30 mouse cellular contexts compared by ENCODE assay signal in genomic region chr7:128267813-128268212, GRCm38 (mm10). TPM values are rescaled to one million over a fixed set of nuclear protein-coding genes. Genes with fewer than 3 reads are reported as not detected.
"Had no signal": no experiment of that assay in that cellular context is flagged by ENCODE, and none has a peak within 500 bp of the region (broad histone marks: within the 10 kb centered on the region; RNA-seq: fewer than 3 reads in every experiment).

No protein-coding gene starts in this region.

- H3K4me3 ChIP-seq: heart, adult 2 months; heart, embryonic 13.5 days; heart, embryonic 15.5 days; hindbrain, embryonic 13.5 days; hindbrain, embryonic 15.5 days; layer of hippocampus, adult 2 months; left cerebral cortex, adult 2 months; limb, embryonic 13.5 days; limb, embryonic 15.5 days; liver, embryonic 12.5 days had no signal

- H3K9ac ChIP-seq: heart, embryonic 13.5 days; heart, embryonic 15.5 days; hindbrain, embryonic 13.5 days; hindbrain, embryonic 15.5 days; limb, embryonic 13.5 days; limb, embryonic 15.5 days; liver, embryonic 12.5 days; liver, embryonic 14.5 days had no signal

- H3K9me3 ChIP-seq: heart, embryonic 13.5 days; heart, embryonic 15.5 days; hindbrain, embryonic 13.5 days; hindbrain, embryonic 15.5 days; limb, embryonic 13.5 days; limb, embryonic 15.5 days; liver, embryonic 12.5 days had no signal

- H3K4me2 ChIP-seq: heart, embryonic 11.5 days; heart, embryonic 13.5 days; heart, embryonic 15.5 days; hindbrain, embryonic 13.5 days; hindbrain, embryonic 15.5 days; limb, embryonic 13.5 days; limb, embryonic 15.5 days; liver, embryonic 12.5 days had no signal

- ATAC-seq: hindbrain, postnatal 0 days; intestine, embryonic 16.5 days; liver, embryonic 12.5 days had no signal

- H3K4me1 ChIP-seq: hindbrain, embryonic 13.5 days; hindbrain, embryonic 15.5 days; limb, embryonic 13.5 days; limb, embryonic 15.5 days had no signal

- H3K27me3 ChIP-seq: heart, embryonic 13.5 days; heart, embryonic 15.5 days; hindbrain, embryonic 13.5 days; hindbrain, embryonic 15.5 days; limb, embryonic 13.5 days; limb, embryonic 15.5 days had no signal

- H3K27ac ChIP-seq: heart, adult 2 months; heart, embryonic 13.5 days; heart, embryonic 15.5 days; hindbrain, embryonic 13.5 days; hindbrain, embryonic 15.5 days; hindbrain, postnatal 0 days; layer of hippocampus, adult 2 months; left cerebral cortex, adult 2 months; limb, embryonic 13.5 days; limb, embryonic 15.5 days; liver, embryonic 12.5 days; liver, embryonic 14.5 days had no signal

- DNase-seq: gastrocnemius, postnatal 25 days; heart, adult 11 months; heart, adult 2 months; heart, postnatal 14 days; heart, postnatal 36 days; kidney, postnatal 10 days; kidney, postnatal 4 days had no signal

RNA-seq across cellular contexts. Expression of gene Slc5a2, which starts 2.4 kb away (rescaled TPM):
- total RNA-seq: gastrocnemius, adult 8-10 months; gastrocnemius, postnatal 25 days; heart, adult 2 months; heart, postnatal 14 days; heart, postnatal 36 days; hematopoietic stem cell, adult 5-6 weeks; hindbrain, postnatal 0 days; layer of hippocampus, adult 2 months; layer of hippocampus, postnatal 10 days; layer of hippocampus, postnatal 25 days; left cerebral cortex, adult 2 months; left cerebral cortex, postnatal 14 days; left cerebral cortex, postnatal 36 days; liver, adult 2 months had no signal
- polyA plus RNA-seq: heart, embryonic 13.5 days; heart, embryonic 15.5 days; hindbrain, embryonic 11.5 days; hindbrain, embryonic 13.5 days; hindbrain, embryonic 15.5 days; intestine, embryonic 14.5 days; intestine, embryonic 16.5 days; limb, embryonic 11.5 days; limb, embryonic 15.5 days; liver, adult 2 months had no signal
